Mouse (Mus musculus): Measurements from ENCODE around the gene Gm26602. TPM values are rescaled to one million over a fixed set of nuclear protein-coding genes. Genes with fewer than 3 reads are reported as not detected.
"Not testable (repeated sequence)": the region's sequence is repeated elsewhere in the genome, so short reads cannot be mapped to it uniquely, and the experiment has no call there.

Gm26602 gene
- polyA plus RNA-seq, 1 experiment = not detected

DNA sequence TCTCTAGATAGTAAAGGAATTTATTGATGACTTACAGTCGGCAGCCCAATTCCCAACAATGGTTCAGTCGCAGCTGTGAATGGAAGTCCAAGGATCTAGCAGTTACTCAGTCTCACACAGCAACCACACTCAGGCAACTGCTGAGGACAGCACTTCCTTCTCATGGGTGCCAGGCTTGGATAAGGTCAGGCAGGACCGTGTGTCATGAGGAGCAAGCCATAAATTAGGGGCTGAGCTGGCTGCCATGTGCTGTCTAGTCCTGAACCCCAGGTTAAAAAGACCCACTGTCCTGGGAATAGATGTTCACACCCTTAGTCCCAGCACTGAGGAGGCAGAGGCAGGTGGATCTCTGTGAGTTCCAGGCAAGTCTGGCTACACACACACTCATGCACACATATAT is 25.7 kb upstream of the Gm26602 start:
- not testable (repeated sequence) for DNase-seq (ENCODE audit: low read depth)

DNA sequence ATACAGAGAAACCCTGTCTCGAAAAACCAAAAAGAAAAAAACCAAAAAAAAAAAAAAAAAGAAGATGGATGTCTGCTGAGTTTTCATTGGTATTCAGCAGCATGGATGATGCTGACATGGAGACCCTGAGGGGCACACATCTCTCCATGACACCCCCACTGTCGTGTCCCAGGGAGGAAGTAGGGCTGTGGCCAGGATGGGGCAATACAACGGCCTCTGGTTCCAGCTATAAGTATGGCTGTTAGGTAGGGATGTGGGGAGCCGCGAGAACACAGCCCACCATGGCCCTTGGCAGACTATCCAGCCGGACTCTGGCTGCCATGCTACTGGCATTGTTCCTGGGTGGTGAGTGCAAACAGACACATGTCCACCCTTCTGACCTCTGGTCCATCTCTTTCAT is 24.6 kb upstream of the Gm26602 start, which contains the start of gene Elane:
Gene Elane, plus strand, starts transcription at position 194 of the 400 bp plus-strand sequence.
- DNase-seq (ENCODE audit: low read depth) = no peak

DNA sequence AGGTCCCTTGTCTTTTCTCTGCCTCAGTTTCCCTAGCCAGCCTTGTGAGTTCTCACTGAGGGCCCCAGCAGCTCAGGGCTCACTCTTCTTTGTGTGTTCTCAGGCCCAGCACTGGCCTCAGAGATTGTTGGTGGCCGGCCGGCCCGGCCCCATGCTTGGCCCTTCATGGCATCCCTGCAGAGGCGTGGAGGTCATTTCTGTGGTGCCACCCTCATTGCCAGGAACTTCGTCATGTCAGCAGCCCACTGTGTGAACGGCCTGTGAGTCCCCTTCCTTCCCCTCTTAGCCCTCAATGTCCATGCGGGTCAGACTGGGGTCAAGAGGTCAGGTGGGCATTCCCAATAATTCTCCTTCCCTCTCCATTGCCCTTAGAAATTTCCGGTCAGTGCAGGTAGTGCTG is 24.0 kb upstream of the Gm26602 start:
- no peak for DNase-seq (ENCODE audit: low read depth)

DNA sequence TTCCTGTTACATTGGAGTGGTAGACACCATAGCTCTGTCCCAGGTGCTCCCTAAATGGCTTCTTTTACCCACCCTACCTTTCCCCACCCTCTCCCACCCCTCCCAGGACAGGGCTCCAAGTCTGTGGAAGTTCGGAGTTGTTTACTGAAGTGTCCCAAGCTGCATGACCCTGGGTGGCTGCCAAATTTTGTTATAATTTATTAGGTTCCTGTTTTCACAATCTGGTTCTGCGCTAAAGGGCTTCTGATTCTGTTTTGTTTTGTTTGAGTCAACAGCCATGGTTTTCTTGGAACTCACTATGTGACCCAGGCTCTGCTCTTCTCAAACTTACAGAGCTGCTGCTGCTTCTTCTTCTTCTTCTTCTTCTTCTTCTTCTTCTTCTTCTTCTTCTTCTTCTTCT is 21.3 kb upstream of the Gm26602 start:
- DNase-seq (ENCODE audit: low read depth) = no peak

DNA sequence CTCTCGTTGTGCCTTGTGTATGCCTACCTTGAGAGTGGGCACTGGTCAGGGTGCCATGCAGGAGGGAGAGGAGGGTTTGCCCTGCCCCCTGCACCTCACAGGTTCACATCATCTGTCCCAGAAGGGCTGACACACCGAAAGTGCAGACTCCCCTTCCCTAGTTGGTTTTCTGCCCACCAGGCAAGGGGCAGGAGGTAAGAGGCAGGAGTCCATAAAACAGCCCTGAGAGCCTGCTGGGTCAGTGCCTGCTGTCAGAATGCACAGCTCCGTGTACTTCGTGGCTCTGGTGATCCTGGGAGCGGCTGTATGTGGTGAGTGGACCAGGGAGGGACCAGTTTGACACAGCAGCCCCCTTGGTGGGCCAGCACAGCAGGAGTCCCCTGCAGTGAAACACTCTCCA is 20.0 kb upstream of the Gm26602 start, which contains the start of gene Cfd:
Gene Cfd, plus strand, starts transcription at position 184 of the 400 bp plus-strand sequence.
- no peak for DNase-seq (ENCODE audit: low read depth)

DNA sequence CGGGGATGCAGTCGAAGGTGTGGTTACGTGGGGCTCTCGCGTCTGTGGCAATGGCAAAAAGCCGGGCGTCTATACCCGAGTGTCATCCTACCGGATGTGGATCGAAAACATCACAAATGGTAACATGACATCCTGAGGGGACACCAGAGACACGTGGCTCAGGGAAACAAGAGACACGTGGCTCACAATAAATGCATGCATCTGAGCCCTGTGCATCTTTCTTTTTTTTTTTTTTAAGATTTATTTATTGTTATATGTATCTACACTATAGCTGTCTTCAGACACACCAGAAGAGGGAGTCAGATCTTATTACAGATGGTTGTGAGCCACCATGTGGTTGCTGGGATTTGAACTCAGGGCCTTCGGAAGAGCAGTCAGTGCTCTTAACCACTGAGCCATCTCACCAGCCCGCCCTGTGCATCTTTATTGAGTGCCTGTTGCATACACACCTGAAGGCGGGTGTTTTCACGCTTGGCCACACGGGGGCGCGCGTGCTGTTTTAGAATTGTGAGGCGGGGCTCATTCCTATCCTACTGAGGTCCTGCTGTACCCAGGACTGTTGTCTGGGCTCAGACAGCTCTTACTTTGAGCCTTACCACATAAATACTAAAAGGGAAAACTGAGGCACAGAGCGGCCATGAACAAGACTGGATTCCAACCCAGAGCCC is 18.1 kb upstream of the Gm26602 start:
- DNase-seq (ENCODE audit: low read depth) = not testable (repeated sequence)

DNA sequence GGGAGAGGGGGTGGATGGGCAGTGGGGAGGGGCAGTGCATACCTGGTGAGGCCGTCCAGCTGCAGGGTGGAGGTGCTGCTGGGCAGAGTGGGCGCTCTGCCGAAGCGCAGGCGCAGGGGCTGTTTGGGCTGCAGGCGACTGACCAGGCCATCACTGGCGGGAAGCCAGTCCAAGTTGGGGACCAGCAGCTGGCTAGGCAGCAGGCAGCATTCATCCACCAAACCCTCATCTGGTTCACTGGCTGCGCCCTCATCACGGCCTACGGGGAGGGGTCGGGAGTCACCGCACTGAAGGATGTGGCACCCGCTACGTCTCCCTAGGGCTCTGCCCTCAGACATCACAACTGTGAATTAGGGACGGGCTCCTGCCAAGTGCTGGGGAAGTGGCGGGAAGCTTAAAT is 14.3 kb upstream of the Gm26602 start:
- no peak for DNase-seq (ENCODE audit: low read depth)

DNA sequence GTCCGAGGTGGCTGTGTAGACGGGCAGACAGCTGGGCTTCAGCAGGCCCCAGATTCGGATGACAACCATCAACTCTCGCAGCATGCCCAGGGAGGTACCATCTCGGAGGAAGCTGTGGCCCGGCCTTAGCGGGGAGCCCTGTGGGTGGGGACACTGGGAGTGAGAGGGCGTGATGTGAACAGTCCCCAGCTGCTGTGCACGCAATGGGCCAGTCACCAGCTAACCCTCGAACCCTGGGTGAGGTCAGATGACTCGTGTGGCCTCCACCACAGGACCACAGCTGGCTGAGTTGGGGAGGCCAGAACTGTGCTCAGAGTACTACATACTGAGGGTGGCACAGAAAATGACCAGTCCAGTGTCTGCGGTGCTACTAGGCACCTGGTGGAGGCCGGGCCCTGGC is 13.8 kb upstream of the Gm26602 start:
- DNase-seq (ENCODE audit: low read depth) = no peak

DNA sequence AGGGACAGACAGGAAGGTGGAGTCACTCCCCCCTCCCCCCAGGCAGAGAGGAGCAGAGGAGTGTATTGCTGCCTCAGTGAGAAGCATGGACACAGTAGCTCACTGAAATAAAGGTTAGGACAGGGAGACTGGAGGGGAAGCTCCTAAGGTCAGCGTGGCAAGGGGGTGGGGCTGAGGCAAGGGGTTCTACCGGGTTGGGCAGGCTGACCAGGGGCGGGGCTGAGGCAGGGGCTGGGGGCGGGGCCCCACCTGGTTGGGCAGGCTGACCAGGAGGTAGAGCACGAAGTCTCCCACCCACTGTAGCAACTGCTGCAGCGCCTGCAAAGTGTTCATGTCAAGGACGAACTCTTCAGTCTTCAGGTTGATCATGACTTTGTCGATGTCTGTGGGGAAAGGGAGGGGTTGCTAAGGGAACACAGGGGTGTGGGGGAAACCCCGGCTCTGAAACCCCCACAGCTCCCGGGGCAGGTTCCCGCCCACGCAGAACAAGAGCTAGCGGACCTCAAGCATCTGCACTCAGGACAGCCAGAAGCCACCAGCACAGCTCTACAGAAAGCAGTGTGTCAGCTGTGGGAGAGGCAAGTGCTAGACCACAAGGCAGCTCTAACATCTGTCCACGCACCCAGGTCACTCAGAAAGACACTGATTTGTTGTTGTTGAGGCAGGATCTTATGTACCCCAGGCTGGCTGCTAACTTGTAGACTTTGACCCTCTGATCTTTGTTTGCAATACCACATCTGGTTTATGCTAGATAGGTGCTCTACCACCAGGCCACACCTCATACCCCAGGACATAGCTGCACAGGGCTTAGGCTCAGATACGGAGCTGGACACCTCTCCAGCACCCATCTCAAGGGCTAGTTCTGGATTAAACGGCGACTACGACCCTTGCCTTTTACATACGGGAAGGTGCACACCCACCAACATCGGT is 13.1 kb upstream of the Gm26602 start:
- DNase-seq (ENCODE audit: low read depth) = no peak

DNA sequence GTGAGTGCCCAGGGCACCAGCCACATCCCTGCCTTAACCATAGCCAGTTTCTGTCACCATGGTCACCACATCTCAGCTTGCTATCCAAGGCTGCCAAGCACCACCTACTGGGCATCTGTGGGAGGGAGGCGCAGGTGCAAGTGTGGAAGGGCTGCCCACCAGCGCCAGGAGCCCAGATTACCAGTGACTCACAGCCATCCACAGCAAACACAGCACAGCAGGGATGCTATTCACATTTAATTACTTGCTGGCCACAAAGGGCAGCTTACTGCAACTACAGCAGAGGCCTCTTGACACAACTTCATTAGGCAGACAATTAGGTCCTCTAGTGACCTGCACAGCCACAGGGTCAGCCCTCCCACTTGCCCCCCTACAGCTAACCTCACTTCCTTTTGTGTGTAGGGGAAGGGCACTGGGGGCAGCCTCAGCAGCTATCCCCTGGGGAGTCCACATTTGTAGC is 9.7 kb upstream of the Gm26602 start:
- DNase-seq (ENCODE audit: low read depth) = no peak

DNA sequence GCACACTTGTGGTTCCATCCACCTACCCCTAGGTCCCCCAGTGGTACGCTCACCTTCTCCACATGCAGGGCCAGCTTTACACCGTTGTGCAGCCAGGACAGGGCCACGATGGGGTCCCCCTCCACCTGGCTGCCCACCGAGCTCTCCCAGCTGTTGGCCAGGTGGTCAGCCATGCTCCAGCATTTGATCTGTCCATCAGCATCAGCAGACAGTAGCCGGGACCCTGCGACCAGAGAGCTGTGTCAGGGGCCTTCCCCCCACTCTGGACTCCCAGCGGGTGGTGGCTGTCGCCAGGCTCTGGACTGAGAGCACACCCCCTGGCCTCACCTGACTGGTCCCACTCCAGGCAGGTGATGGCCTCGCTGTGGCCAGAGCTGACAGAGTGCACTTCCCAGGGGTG is 3.9 kb upstream of the Gm26602 start:
- no peak for DNase-seq (ENCODE audit: low read depth)

DNA sequence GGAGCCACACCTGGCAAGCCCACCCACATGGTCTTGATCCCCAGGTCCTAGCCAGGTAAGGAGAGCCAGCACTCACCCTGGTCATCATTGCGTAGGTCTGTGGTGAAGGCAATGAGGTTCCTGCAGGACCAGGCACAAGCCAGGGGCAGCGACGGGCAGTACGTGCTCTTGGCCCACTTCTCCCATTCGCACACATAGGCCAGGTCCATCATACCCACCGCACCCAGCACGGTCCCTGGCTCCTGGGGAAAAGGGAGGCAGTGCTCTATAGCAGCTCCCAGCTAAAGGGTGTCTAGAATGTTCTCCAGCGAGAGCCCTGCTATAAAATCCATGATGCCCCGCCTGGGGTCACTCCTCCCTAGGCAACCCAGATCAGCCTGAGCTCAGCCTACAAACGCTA is 3.2 kb upstream of the Gm26602 start:
- DNase-seq (ENCODE audit: low read depth) = no peak

DNA sequence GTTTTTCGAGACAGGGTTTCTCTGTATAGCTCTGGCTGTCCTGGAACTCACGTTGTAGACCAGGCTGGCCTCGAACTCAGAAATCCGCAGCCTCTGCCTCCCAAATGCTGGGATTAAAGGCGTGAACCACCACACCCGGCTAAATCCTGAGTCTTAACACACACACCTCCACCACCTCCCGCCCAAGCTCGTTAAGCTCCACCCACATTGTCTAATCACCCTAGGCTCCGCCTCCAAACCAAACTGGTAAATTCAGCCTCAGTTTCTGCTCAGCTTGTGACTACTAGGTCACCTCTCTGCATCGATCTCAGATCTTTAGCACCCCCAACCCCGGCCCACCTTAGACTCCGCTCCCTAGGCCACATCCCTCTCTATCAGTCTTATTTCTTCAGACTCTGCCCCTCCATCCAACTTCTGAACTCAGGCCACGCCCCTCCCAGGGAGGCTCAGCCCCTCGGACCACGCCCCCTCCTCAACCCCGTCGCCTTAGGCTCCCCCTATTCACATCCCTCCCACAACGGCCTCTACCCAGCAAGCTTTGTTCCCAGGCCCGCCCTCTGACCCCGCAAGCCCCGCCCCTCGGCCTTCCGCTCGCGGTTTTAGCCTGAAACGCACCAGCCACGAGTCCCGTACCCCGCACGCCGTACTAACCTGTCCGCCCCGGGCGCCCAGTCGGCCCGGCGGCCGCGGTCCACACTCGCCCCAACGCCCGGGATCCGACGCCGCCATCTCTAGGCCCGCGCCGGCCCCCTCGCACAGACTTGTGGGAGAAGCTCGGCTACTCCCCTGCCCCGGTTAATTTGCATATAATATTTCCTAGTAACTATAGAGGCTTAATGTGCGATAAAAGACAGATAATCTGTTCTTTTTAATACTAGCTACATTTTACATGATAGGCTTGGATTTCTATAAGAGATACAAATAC is 2.2 kb upstream of the Gm26602 start, which contains the start of gene Med16:
Gene Med16, minus strand, starts transcription at position 757 of the 925 bp plus-strand sequence.
- DNase-seq (ENCODE audit: low read depth) = peak; percentile 65

DNA sequence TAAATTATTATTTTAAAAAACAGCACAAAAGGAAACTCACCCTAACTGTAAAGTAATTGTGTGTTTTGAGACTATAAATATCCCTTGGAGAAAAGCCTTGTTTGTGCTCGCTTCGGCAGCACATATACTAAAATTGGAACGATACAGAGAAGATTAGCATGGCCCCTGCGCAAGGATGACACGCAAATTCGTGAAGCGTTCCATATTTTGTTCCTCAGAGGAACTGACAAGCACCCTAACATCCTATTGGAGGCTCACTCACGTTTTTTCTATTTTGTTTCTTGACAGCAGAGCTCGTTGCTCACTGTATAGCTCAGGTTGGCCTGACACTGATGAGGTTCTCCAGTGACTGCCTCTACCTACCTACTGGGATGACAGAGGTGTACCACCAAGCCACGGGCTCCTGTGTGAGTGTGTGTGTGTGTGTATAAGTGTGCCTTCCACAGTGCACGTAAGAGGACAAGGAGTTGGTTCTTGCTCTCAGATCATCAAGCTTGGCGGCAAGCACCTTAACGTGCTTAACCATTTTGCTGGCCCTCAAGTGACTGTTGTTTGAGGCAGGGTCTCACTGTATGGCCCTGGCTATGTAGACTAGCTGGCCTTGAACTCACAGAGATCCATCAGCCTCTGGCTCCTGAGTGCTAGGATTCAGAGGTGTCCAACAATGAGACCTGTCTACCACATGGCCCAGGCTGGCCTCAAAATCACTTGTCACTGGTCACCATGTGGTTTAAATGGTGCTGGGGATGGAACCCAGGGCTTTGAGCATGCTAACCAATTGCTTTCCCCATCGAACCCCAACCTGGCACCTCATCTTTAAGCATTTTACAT is 1.3 kb upstream of the Gm26602 start:
- no peak for DNase-seq (ENCODE audit: low read depth)

DNA sequence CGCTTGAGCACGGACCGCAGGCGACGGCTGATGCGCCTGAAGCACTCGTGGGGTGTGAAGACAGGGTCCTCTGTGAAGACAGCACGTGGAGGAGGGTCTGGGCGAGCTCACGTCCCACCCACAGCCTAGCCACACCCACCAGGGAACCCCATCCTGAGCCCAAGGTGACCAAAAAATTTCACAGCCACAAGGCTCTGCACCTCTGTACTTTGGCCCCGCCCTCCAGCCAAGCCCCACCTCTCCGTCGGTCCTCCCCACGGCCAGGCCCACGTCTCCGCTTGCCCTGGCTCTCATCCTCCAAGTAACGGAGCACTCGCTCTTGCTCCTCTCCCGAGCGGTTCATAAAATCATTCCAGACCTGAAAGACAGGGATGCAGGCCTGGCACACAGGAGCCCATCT is 1.8 kb downstream of the Gm26602 start:
- DNase-seq (ENCODE audit: low read depth) = no peak

DNA sequence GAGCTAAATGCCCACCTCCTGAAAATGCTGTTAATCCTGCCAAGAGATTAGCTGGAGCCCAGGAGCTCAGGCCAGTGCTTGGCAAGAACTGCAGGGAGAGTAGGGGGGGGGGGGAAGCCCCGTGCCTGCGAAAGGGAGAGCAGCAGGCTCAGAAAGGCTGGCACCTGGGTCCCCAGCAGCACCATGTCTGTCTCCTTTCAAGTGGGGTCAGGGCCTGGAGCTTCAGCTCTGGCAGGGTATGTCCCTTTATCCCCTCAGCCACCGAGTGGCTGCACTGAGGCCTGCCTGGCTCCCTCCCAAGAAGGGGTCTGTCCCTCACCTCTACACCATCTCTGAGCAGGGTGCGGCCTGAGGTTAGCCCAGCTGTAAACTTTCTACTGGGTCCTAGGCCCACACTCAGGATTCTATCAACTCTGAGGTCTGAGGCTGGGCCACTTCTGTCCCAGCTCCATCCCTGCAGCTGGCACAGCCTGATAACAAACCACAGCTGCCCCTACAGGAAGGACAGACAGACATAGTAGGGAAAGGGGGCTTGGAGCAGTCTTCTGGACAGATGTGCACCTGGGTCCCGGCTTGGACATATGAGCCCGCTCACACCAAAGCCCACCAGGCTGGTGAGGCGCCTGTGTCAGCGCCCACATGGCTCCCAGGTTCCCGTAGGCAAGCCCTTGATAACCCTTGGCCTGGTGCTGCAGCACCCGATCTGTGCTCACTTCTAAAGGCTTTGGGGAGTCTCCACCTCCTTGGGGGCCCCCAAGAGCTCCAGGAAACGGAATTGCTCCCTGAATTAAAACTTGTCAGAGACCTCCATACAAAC is 3.7 kb downstream of the Gm26602 start:
- DNase-seq (ENCODE audit: low read depth) = no peak

DNA sequence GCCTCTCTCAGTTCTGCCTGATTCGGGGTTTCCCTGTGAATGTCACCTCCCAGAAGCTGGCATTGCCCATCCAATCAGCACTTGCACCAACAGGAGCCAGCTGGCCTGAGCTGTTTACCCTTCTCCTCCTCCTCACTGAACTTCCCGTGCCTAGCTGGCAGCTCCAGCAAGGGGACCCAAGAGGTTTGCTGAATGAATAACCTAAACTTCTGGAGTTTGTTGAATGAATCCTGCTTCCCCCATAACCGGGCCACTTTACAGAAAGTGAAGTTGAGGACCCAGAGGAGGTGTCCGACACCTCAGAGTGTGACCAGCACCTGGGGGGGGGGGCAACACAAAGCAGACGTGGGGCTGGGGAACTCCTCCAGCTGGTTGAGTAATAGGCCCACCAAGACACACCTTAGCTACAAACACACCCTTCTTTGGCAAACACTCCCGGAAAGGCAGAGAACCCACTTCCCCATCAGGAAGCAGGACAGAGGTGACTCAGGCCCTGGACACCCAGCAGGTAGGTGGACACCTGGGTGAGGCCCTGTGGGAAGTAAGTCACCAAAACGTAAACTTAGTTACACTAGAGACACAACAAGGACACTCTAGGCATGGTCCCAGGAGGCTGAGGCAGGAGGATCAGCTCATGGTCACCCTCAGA is 4.4 kb downstream of the Gm26602 start:
- DNase-seq (ENCODE audit: low read depth) = no peak

DNA sequence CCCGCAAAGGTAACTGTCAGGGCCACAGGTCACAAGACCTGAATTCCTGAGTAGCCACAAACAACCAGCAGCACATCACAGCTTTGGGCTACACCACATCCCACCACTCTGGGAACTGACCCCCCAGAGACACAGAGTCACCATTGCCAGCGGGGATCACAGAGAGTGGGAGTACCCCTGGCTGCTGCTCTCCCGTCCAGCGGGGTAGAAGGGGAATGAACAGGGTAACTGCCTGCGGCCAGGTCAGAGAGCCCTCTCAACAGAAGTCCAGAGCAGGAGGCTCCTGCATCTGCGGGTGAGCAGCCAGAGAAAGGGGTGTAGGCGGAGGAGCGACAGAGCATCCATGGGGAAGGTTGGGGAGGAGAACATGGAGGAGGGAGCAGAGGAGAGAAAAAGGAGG is 5.4 kb downstream of the Gm26602 start:
- no peak for DNase-seq (ENCODE audit: low read depth)

DNA sequence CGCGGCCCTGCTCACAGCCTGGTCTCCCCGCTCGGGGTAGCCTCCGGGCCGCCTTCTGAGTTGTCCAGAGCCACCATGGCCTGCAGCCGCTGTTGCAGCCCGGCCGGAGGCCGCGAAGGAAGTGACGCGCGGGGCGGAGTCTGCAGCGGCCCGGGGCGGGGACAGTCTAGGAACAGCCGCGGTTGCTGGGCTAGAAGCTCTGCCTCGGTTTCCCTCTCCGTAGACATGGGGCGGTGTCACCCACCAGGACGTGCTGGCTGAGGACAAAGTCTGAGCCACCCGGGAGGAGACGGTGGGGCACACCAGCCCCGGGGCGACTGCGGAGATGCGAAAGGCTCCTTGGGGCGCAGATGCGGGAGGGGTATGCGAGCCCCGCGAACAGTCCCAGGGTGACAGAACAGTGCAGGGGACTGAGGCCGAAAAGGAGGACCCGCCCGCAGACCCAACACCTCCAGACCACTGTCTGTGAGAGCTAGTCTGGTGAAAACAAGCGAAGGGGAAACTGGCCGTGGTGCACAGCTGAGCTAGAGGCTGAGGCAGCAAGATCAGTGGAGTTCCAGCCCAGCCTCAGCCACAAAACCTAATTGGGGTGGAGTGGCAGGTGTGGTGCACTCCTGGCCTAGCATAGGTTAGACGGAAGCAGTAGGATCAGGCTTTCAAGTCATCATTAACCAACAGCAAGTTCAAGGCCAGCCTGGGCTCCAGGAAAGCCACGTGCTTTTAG is 6.3 kb downstream of the Gm26602 start, which contains the start of gene Kiss1r:
Gene Kiss1r, plus strand, starts transcription at position 164 of the 724 bp plus-strand sequence.
- no peak for DNase-seq (ENCODE audit: low read depth)
